Mouse (Mus musculus) heart, embryonic 14.5 days (tissue): ENCODE measurements around the gene Mapkapk2. TPM values are rescaled to one million over a fixed set of nuclear protein-coding genes. Genes with fewer than 3 reads are reported as not detected.

ENCODE experiments used
- ATAC-seq: fragments of 200-750 bp; cut with Nextera tagmentation; 2 replicates; pipeline ENCODE4 v1.8.0; 2017; ENCODE audit warnings: low read depth, moderate TSS enrichment; ENCODE audit not compliant: insufficient number of reproducible peaks, insufficient read depth, low FRiP score
- H3K27ac ChIP-seq, 2 experiments: fragments of 200-500 bp in 1 of 2; fragments of 300-500 bp in 1 of 2; sonication (generic) in 1 of 2; replicated peaks in 1 of 2; 2 replicates each; pipeline ENCODE4 v1.5.1; 2012 to 2014; ENCODE audit warnings: low read depth in 2 of 2, low read length in 2 of 2, control low read depth in 1 of 2, mild to moderate bottlenecking in 1 of 2, mixed read lengths in 1 of 2; ENCODE audit not compliant: control insufficient read depth in 1 of 2, insufficient read depth in 1 of 2
- H3K27me3 ChIP-seq: fragments of 300-500 bp; sonication (generic); 2 replicates; pipeline ENCODE4 v1.6.1; 2014; ENCODE audit warnings: mild to moderate bottlenecking, low read length, control low read depth; ENCODE audit not compliant: control insufficient read depth, insufficient read depth
- H3K36me3 ChIP-seq: fragments of 300-500 bp; sonication (generic); 2 replicates; pipeline ENCODE4 v1.6.1; 2014; ENCODE audit warnings: mild to moderate bottlenecking, control low read depth, low read length, mixed read lengths; ENCODE audit not compliant: control insufficient read depth, insufficient read depth
- H3K4me1 ChIP-seq, 2 experiments: fragments of 200-500 bp in 1 of 2; fragments of 300-500 bp in 1 of 2; sonication (generic) in 1 of 2; 2 replicates each; pipeline ENCODE4 v1.6.1; 2012 to 2014; ENCODE audit warnings: low read length in 2 of 2, control low read depth in 1 of 2, mixed read lengths in 1 of 2; ENCODE audit not compliant: control insufficient read depth in 2 of 2, insufficient read depth in 2 of 2
- H3K4me2 ChIP-seq: fragments of 300-500 bp; sonication (generic); 2 replicates; pipeline ENCODE4 v1.6.1; 2014; ENCODE audit warnings: mild to moderate bottlenecking, low read length
- H3K4me3 ChIP-seq, 2 experiments: fragments of 200-500 bp in 1 of 2; fragments of 300-500 bp in 1 of 2; sonication (generic) in 1 of 2; 2 replicates each; pipeline ENCODE4 v1.5.1; 2012 to 2014; ENCODE audit warnings: low read length in 2 of 2, mild to moderate bottlenecking in 2 of 2, control low read depth in 1 of 2, low read depth in 1 of 2, moderate library complexity in 1 of 2; ENCODE audit not compliant: control insufficient read depth in 1 of 2, insufficient read depth in 1 of 2
- H3K9ac ChIP-seq: fragments of 300-500 bp; sonication (generic); 2 replicates; pipeline ENCODE4 v1.6.1; 2014; ENCODE audit warnings: mild to moderate bottlenecking, low read length
- H3K9me3 ChIP-seq: fragments of 300-500 bp; sonication (generic); 2 replicates; pipeline ENCODE4 v1.6.1; 2016; ENCODE audit warnings: low read length, control low read depth; ENCODE audit not compliant: control insufficient read depth
- WGBS: fragments of 180-500 bp; shearing (Covaris S2); extraction: QIAGEN DNeasy Blood & Tissue Kit; methylation state at CpG from one replicate; pipeline ENCODE4 v1.1.7; 2014; 5-methylcytosine and 5-hydroxymethylcytosine counted together
- polyA plus RNA-seq: library from polyadenylated mRNA; unstranded; fragments of >200 nt; fragmentation: Nextera tagmentation; extraction: Ambion mirVana; gene quantifications from 2 replicates; pipeline ENCODE4 v1.2.1, GENCODE M21; 2014

Gene Mapkapk2
- polyA plus RNA-seq, 1 experiment from 2014 or later = 96.1 TPM

- peaks cover 36% of the 10 kb centered on the region for H3K36me3 ChIP-seq
- no peak overlapping the region for H3K27ac ChIP-seq
- no peak overlapping the region for H3K9ac ChIP-seq
- no peaks in the 10 kb centered on the region for H3K9me3 ChIP-seq
- no peak for ATAC-seq
- H3K27me3 ChIP-seq = no peaks in the 10 kb centered on the region
- no peak overlapping the region for H3K4me2 ChIP-seq
- peaks cover 11 to 15% of the 10 kb centered on the region in 2 experiments for H3K4me1 ChIP-seq
- H3K4me3 ChIP-seq = no peak overlapping the region
- WGBS = 84% methylated on average over 5 of the region's 5 CpGs
Measured at GRCm38 (mm10) chr1:131049361-131049806, 48.2 kb downstream of the Mapkapk2 start.

GRCm38 (mm10) chr1:131048946-131049345 is 48.7 kb downstream of the Mapkapk2 start:
- WGBS = 85% methylated on average over 8 of the region's 8 CpGs
- no peaks in the 10 kb centered on the region for H3K9me3 ChIP-seq
- no peak for ATAC-seq

GRCm38 (mm10) chr1:131048121-131048863 is 49.3 kb downstream of the Mapkapk2 start:
- no peak for ATAC-seq
- Histone ChIP-seq H3K9ac (no peak overlapping the region), H3K4me2 (no peak overlapping the region), H3K36me3 (peaks cover 26% of the 10 kb centered on the region), H3K27ac (no peak overlapping the region), H3K27me3 (no peaks in the 10 kb centered on the region), H3K9me3 (no peaks in the 10 kb centered on the region), H3K4me3 (no peak overlapping the region), H3K4me1 (peaks cover 9 to 15% of the 10 kb centered on the region in 2 experiments)
- WGBS = 86% methylated on average over 6 of the region's 6 CpGs

More at GRCm38 (mm10) chr1:131048946-131049345, 48.7 kb downstream of the Mapkapk2 start:
- no peak overlapping the region for H3K9ac ChIP-seq
- no peak overlapping the region for H3K27ac ChIP-seq
- H3K36me3 ChIP-seq = peaks cover 32% of the 10 kb centered on the region
- no peak overlapping the region for H3K4me2 ChIP-seq
- H3K4me3 ChIP-seq = no peak overlapping the region
- no peaks in the 10 kb centered on the region for H3K27me3 ChIP-seq
- H3K4me1 ChIP-seq = peaks cover 11 to 15% of the 10 kb centered on the region in 2 experiments

- 81% methylated on average over 10 of the region's 10 CpGs for WGBS
- peaks cover 10% of the 10 kb centered on the region for H3K36me3 ChIP-seq
- no peak overlapping the region for H3K4me3 ChIP-seq
- no peaks in the 10 kb centered on the region for H3K9me3 ChIP-seq
- H3K4me1 ChIP-seq = peaks cover 10 to 14% of the 10 kb centered on the region in 2 experiments
- no peak for ATAC-seq
- no peak overlapping the region for H3K4me2 ChIP-seq
- peak overlapping the region in 1 of 2 experiments; percentile 4; a peak in 1 of 4 replicates for H3K27ac ChIP-seq
- H3K27me3 ChIP-seq = no peaks in the 10 kb centered on the region
- no peak overlapping the region for H3K9ac ChIP-seq
Measured at GRCm38 (mm10) chr1:131046607-131047006, 51.0 kb downstream of the Mapkapk2 start.

- H3K36me3 ChIP-seq = peaks cover 5% of the 10 kb centered on the region; the same call in 1 of the 2 replicates
- 0 out of 4 replicates have a peak overlapping the region, but pooled peaks of 1 of the 2 experiments have one; percentile 4 for H3K27ac ChIP-seq
- peaks cover 10 to 14% of the 10 kb centered on the region in 2 experiments for H3K4me1 ChIP-seq
- H3K4me3 ChIP-seq = no peak overlapping the region
- no peaks in the 10 kb centered on the region for H3K27me3 ChIP-seq
- H3K4me2 ChIP-seq = no peak overlapping the region
- H3K9me3 ChIP-seq = no peaks in the 10 kb centered on the region
- no peak overlapping the region for H3K9ac ChIP-seq
- WGBS = 70% methylated on average over 2 of the region's 2 CpGs
- no peak for ATAC-seq
Measured at GRCm38 (mm10) chr1:131045723-131046355, 51.8 kb downstream of the Mapkapk2 start.

- Histone ChIP-seq H3K4me3 (no peak overlapping the region), H3K9ac (no peak overlapping the region), H3K36me3 (no peaks in the 10 kb centered on the region), H3K9me3 (no peaks in the 10 kb centered on the region), H3K4me1 (peaks cover 10 to 14% of the 10 kb centered on the region in 2 experiments), H3K27me3 (no peaks in the 10 kb centered on the region), H3K27ac (no peak overlapping the region), H3K4me2 (no peak overlapping the region)
- 91% methylated on average over 4 of the region's 4 CpGs for WGBS
- no peak for ATAC-seq
Measured at GRCm38 (mm10) chr1:131043636-131044035, 54.0 kb downstream of the Mapkapk2 start.

GRCm38 (mm10) chr1:131042721-131043120 is 54.9 kb downstream of the Mapkapk2 start:
- WGBS = 78% methylated on average over 3 of the region's 3 CpGs
- no peak overlapping the region for H3K4me2 ChIP-seq
- H3K4me1 ChIP-seq = peaks cover 10 to 14% of the 10 kb centered on the region in 2 experiments
- no peaks in the 10 kb centered on the region for H3K27me3 ChIP-seq
- H3K9me3 ChIP-seq = no peaks in the 10 kb centered on the region
- no peak overlapping the region for H3K27ac ChIP-seq
- no peak overlapping the region for H3K9ac ChIP-seq
- no peaks in the 10 kb centered on the region for H3K36me3 ChIP-seq
- ATAC-seq = no peak
- no peak overlapping the region for H3K4me3 ChIP-seq
